Comparison of ENCODE assay signal across 16 mouse cellular contexts in genomic region chr10:19361539-19362293, GRCm38 (mm10). TPM values are rescaled to one million over a fixed set of nuclear protein-coding genes. Genes with fewer than 3 reads are reported as not detected.
DNase-seq lines count a peak whose midpoint lies in the region; ATAC-seq lines count a peak whose summit lies in the region.
"Had no signal": no experiment of that assay in that cellular context is flagged by ENCODE, and none has a peak within 500 bp of the region (broad histone marks: within the 10 kb centered on the region; RNA-seq: fewer than 3 reads in every experiment).

No protein-coding gene starts in this region.

- no peak overlapping the region for H3K9ac ChIP-seq in heart, embryonic 14.5 days (ENCODE audit: low read length)
- H3K9ac ChIP-seq in midbrain, embryonic 12.5 days (replicated peaks): no peak overlapping the region; the same call in 1 of the 2 replicates
- H3K9ac ChIP-seq in midbrain, embryonic 16.5 days (ENCODE audit: low read depth, low read length): no peak overlapping the region
- H3K9ac ChIP-seq in hindbrain, embryonic 12.5 days: no peak overlapping the region
- H3K9ac ChIP-seq in neural tube, embryonic 13.5 days: no peak overlapping the region

- H3K4me1 ChIP-seq in heart, embryonic 14.5 days (ENCODE audit: control insufficient read depth in 2 of 2, insufficient read depth in 2 of 2, low read length in 2 of 2): peaks cover 5 to 14% of the 10 kb centered on the region in 2 experiments
- H3K4me1 ChIP-seq in midbrain, embryonic 12.5 days: peaks cover 24% of the 10 kb centered on the region
- H3K4me1 ChIP-seq in midbrain, embryonic 16.5 days (ENCODE audit: control insufficient read depth, insufficient read depth, low read length): peaks cover 11% of the 10 kb centered on the region; the same call in 1 of the 2 replicates
- H3K4me1 ChIP-seq in hindbrain, embryonic 12.5 days: peaks cover 17% of the 10 kb centered on the region; the same call in 1 of the 2 replicates
- peaks cover 18% of the 10 kb centered on the region for H3K4me1 ChIP-seq in neural tube, embryonic 13.5 days (replicated peaks)

- intact Hi-C loops in heart, postnatal 36 days (cut with DNase I): no loop called here

- no peak for DNase-seq in heart, postnatal 36 days
- DNase-seq: cerebellum, adult 8-10 months; gastrocnemius, postnatal 10 days; left cerebral cortex, postnatal 4 days; lung, postnatal 36 days; right cerebral cortex, postnatal 4 days had no signal

- no peak overlapping the region for H3K27ac ChIP-seq in heart, embryonic 14.5 days (replicated peaks in 1 of 2; ENCODE audit: control insufficient read depth in 1 of 2, insufficient read depth in 1 of 2, low read depth in 2 of 2, low read length in 2 of 2)
- no peak overlapping the region for H3K27ac ChIP-seq in midbrain, embryonic 12.5 days (replicated peaks)
- no peak overlapping the region for H3K27ac ChIP-seq in midbrain, embryonic 16.5 days (ENCODE audit: low read length)
- H3K27ac ChIP-seq in hindbrain, embryonic 12.5 days: no peak overlapping the region
- no peak overlapping the region for H3K27ac ChIP-seq in neural tube, embryonic 13.5 days (replicated peaks)
- H3K27ac ChIP-seq: layer of hippocampus, adult 2 months had no signal

- peak overlapping the region; percentile 43 for H3K4me2 ChIP-seq in heart, embryonic 14.5 days (ENCODE audit: low read length)
- peak overlapping the region; percentile 38 for H3K4me2 ChIP-seq in midbrain, embryonic 12.5 days (replicated peaks)
- H3K4me2 ChIP-seq in midbrain, embryonic 16.5 days (ENCODE audit: low read length): no peak overlapping the region
- H3K4me2 ChIP-seq in hindbrain, embryonic 12.5 days (replicated peaks): peak overlapping the region; percentile 39
- H3K4me2 ChIP-seq in neural tube, embryonic 13.5 days: peak overlapping the region; percentile 4; the same call in 1 of the 2 replicates

- H3K27me3 ChIP-seq in heart, embryonic 14.5 days (ENCODE audit: control insufficient read depth, insufficient read depth, low read length): peaks cover 89% of the 10 kb centered on the region
- peaks cover 93% of the 10 kb centered on the region for H3K27me3 ChIP-seq in midbrain, embryonic 12.5 days
- peaks cover 58% of the 10 kb centered on the region for H3K27me3 ChIP-seq in midbrain, embryonic 16.5 days (ENCODE audit: control insufficient read depth, insufficient read depth, low read depth, low read length)
- peaks cover 94% of the 10 kb centered on the region for H3K27me3 ChIP-seq in hindbrain, embryonic 12.5 days
- H3K27me3 ChIP-seq in neural tube, embryonic 13.5 days: peaks cover 98% of the 10 kb centered on the region

- WGBS in heart, embryonic 14.5 days: 1% methylated on average over 23 of the region's 23 CpGs
- WGBS in midbrain, embryonic 12.5 days: 2% methylated on average over 23 of the region's 23 CpGs
- WGBS in midbrain, embryonic 16.5 days: 4% methylated on average over 23 of the region's 23 CpGs
- WGBS in hindbrain, embryonic 12.5 days: 3% methylated on average over 23 of the region's 23 CpGs
- WGBS in neural tube, embryonic 13.5 days: 5% methylated on average over 23 of the region's 23 CpGs

- no peak for ATAC-seq in heart, embryonic 14.5 days (ENCODE audit: insufficient number of reproducible peaks, insufficient read depth, low FRiP score, low read depth)
- no peak for ATAC-seq in midbrain, embryonic 12.5 days (ENCODE audit: low FRiP score, low read depth)
- no peak for ATAC-seq in midbrain, embryonic 16.5 days
- no peak for ATAC-seq in hindbrain, embryonic 12.5 days (ENCODE audit: low FRiP score)
- ATAC-seq in neural tube, embryonic 13.5 days (ENCODE audit: low read depth): no peak
- no peak for ATAC-seq in monocyte, adult 5-6 weeks (replicated peaks; ENCODE audit: insufficient number of reproducible peaks, low FRiP score, low TSS enrichment, poor library complexity, severe bottlenecking)
- ATAC-seq: inflammation-experienced regulatory T-cells, adult 6 months had no signal

- 0 out of 4 replicates have a peak overlapping the region, but pooled peaks of 1 of the 2 experiments have one; percentile 24 for H3K4me3 ChIP-seq in heart, embryonic 14.5 days (ENCODE audit: control insufficient read depth in 1 of 2, insufficient read depth in 1 of 2, low read depth in 1 of 2, low read length in 2 of 2)
- H3K4me3 ChIP-seq in midbrain, embryonic 12.5 days: peak overlapping the region; percentile 10; the same call in 1 of the 2 replicates
- no peak overlapping the region for H3K4me3 ChIP-seq in midbrain, embryonic 16.5 days (ENCODE audit: low read depth, low read length)
- H3K4me3 ChIP-seq in hindbrain, embryonic 12.5 days: no peak overlapping the region
- H3K4me3 ChIP-seq in neural tube, embryonic 13.5 days: no peak overlapping the region
- H3K4me3 ChIP-seq: layer of hippocampus, adult 2 months had no signal

- no peaks in the 10 kb centered on the region for H3K9me3 ChIP-seq in heart, embryonic 14.5 days (ENCODE audit: control insufficient read depth, low read length)
- no peaks in the 10 kb centered on the region for H3K9me3 ChIP-seq in midbrain, embryonic 12.5 days
- no peaks in the 10 kb centered on the region for H3K9me3 ChIP-seq in midbrain, embryonic 16.5 days (replicated peaks; ENCODE audit: control insufficient read depth, low read length, poor library complexity, severe bottlenecking)
- H3K9me3 ChIP-seq in hindbrain, embryonic 12.5 days (replicated peaks): no peaks in the 10 kb centered on the region
- H3K9me3 ChIP-seq in neural tube, embryonic 13.5 days: no peaks in the 10 kb centered on the region

- no peaks in the 10 kb centered on the region for H3K36me3 ChIP-seq in heart, embryonic 14.5 days (ENCODE audit: control insufficient read depth, insufficient read depth, low read length)
- H3K36me3 ChIP-seq in midbrain, embryonic 12.5 days: no peaks in the 10 kb centered on the region
- no peaks in the 10 kb centered on the region for H3K36me3 ChIP-seq in midbrain, embryonic 16.5 days (ENCODE audit: control insufficient read depth, insufficient read depth, low read length)
- no peaks in the 10 kb centered on the region for H3K36me3 ChIP-seq in hindbrain, embryonic 12.5 days
- no peaks in the 10 kb centered on the region for H3K36me3 ChIP-seq in neural tube, embryonic 13.5 days

RNA-seq across cellular contexts. Expression of gene Olig3, which starts 5.4 kb away (rescaled TPM):
- polyA plus RNA-seq in heart, embryonic 14.5 days (2014; fragmentation: Nextera tagmentation; extraction: Ambion mirVana): not detected in 2 replicates
- total RNA-seq in heart, postnatal 36 days (2021): not detected
- 11.1 and 65.4 TPM in 2 replicates for polyA plus RNA-seq in midbrain, embryonic 12.5 days (2016; fragmentation: Nextera tagmentation; extraction: Ambion mirVana)
- polyA plus RNA-seq in midbrain, embryonic 16.5 days (2015; fragmentation: Nextera tagmentation; extraction: Ambion mirVana): 1.3 and 3.5 TPM in 2 replicates
- polyA plus RNA-seq in hindbrain, embryonic 12.5 days (2016; fragmentation: Nextera tagmentation; extraction: Ambion mirVana): 40.8 and 46.1 TPM in 2 replicates
- 21.5 and 26.3 TPM in 2 replicates for polyA plus RNA-seq in neural tube, embryonic 13.5 days (2015; fragmentation: Nextera tagmentation; extraction: Ambion mirVana)
- not detected in 3 replicates for total RNA-seq in monocyte, adult 5-6 weeks (2017)
- total RNA-seq: gastrocnemius, postnatal 10 days; layer of hippocampus, adult 2 months; left cerebral cortex, postnatal 4 days had no signal
- polyA plus RNA-seq: inflammation-experienced regulatory T-cells, adult 6 months; stomach, embryonic 16.5 days; urinary bladder, adult 2 months had no signal
